8 mouse cellular contexts compared by ENCODE assay signal in genomic region chr1:91541042-91541592, GRCm38 (mm10). TPM values are rescaled to one million over a fixed set of nuclear protein-coding genes. Genes with fewer than 3 reads are reported as not detected.
DNase-seq lines count a peak whose midpoint lies in the region; ATAC-seq lines count a peak whose summit lies in the region.

No protein-coding gene starts in this region.

- peak overlapping the region; percentile 70 for H3K9ac ChIP-seq in neural tube, embryonic 11.5 days (ENCODE audit: low read length)
- peak overlapping the region; percentile 86 for H3K9ac ChIP-seq in forebrain, embryonic 12.5 days
- peak overlapping the region; percentile 80 for H3K9ac ChIP-seq in limb, embryonic 13.5 days
- H3K9ac ChIP-seq in neural tube, embryonic 12.5 days, result peak overlapping the region; percentile 79

- no peaks in the 10 kb centered on the region for H3K9me3 ChIP-seq in neural tube, embryonic 11.5 days (ENCODE audit: control insufficient read depth, low read length)
- no peaks in the 10 kb centered on the region for H3K9me3 ChIP-seq in forebrain, embryonic 12.5 days
- no peaks in the 10 kb centered on the region for H3K9me3 ChIP-seq in limb, embryonic 13.5 days
- no peaks in the 10 kb centered on the region for H3K9me3 ChIP-seq in neural tube, embryonic 12.5 days

- H3K27ac ChIP-seq in neural tube, embryonic 11.5 days (ENCODE audit: low read depth, low read length), result peak overlapping the region; percentile 34; the same call in 1 of the 2 replicates
- H3K27ac ChIP-seq in forebrain, embryonic 12.5 days, result peak overlapping the region; percentile 74
- no peak overlapping the region for H3K27ac ChIP-seq in limb, embryonic 13.5 days
- H3K27ac ChIP-seq in neural tube, embryonic 12.5 days, result no peak overlapping the region

- WGBS in neural tube, embryonic 11.5 days, result 13% methylated on average over 15 of the region's 15 CpGs
- 12% methylated on average over 15 of the region's 15 CpGs for WGBS in forebrain, embryonic 12.5 days
- 16% methylated on average over 15 of the region's 15 CpGs for WGBS in limb, embryonic 13.5 days
- 16% methylated on average over 15 of the region's 15 CpGs for WGBS in neural tube, embryonic 12.5 days

- H3K36me3 ChIP-seq in neural tube, embryonic 11.5 days (ENCODE audit: control insufficient read depth, insufficient read depth, low read length), result no peaks in the 10 kb centered on the region
- peaks cover 10% of the 10 kb centered on the region for H3K36me3 ChIP-seq in forebrain, embryonic 12.5 days (replicated peaks)
- H3K36me3 ChIP-seq in limb, embryonic 13.5 days, result peaks cover 18% of the 10 kb centered on the region
- peaks cover 17% of the 10 kb centered on the region; the same call in 1 of the 2 replicates for H3K36me3 ChIP-seq in neural tube, embryonic 12.5 days

- peak overlapping the region; percentile 83 for H3K4me3 ChIP-seq in neural tube, embryonic 11.5 days (ENCODE audit: low read depth, low read length)
- H3K4me3 ChIP-seq in forebrain, embryonic 12.5 days (replicated peaks), result peak overlapping the region; percentile 75
- H3K4me3 ChIP-seq in limb, embryonic 13.5 days, result peak overlapping the region; percentile 85
- H3K4me3 ChIP-seq in neural tube, embryonic 12.5 days, result peak overlapping the region; percentile 80

- peaks cover 15% of the 10 kb centered on the region for H3K4me1 ChIP-seq in neural tube, embryonic 11.5 days (ENCODE audit: control insufficient read depth, insufficient read depth, low read length)
- peaks cover 21% of the 10 kb centered on the region for H3K4me1 ChIP-seq in forebrain, embryonic 12.5 days
- peaks cover 18% of the 10 kb centered on the region for H3K4me1 ChIP-seq in limb, embryonic 13.5 days
- H3K4me1 ChIP-seq in neural tube, embryonic 12.5 days, result peaks cover 23% of the 10 kb centered on the region

- no peak for DNase-seq in neural tube, embryonic 11.5 days (ENCODE audit: low spot score)
- DNase-seq in neural tube, embryonic 10.5 days (ENCODE audit: extremely low spot score, low spot score), result no peak
- no peak for DNase-seq in right cerebral cortex, postnatal 36 days (ENCODE audit: low spot score in 2 of 2)
- no peak for DNase-seq in left cerebral cortex, adult 11 months (ENCODE audit: low spot score)

- peak overlapping the region; percentile 98 for H3K4me2 ChIP-seq in neural tube, embryonic 11.5 days (ENCODE audit: low read depth)
- H3K4me2 ChIP-seq in forebrain, embryonic 12.5 days, result peak overlapping the region; percentile 96
- H3K4me2 ChIP-seq in limb, embryonic 13.5 days (replicated peaks), result peak overlapping the region; percentile 99
- peak overlapping the region; percentile 98 for H3K4me2 ChIP-seq in neural tube, embryonic 12.5 days (replicated peaks)

- peaks cover 13% of the 10 kb centered on the region; the same call in 1 of the 2 replicates for H3K27me3 ChIP-seq in neural tube, embryonic 11.5 days (ENCODE audit: control insufficient read depth, insufficient read depth, low read length)
- H3K27me3 ChIP-seq in forebrain, embryonic 12.5 days, result peaks cover 31% of the 10 kb centered on the region
- H3K27me3 ChIP-seq in limb, embryonic 13.5 days, result peaks cover 38% of the 10 kb centered on the region
- H3K27me3 ChIP-seq in neural tube, embryonic 12.5 days (replicated peaks), result peaks cover 18% of the 10 kb centered on the region

- no peak for ATAC-seq in neural tube, embryonic 11.5 days (ENCODE audit: insufficient read depth, low FRiP score, low TSS enrichment)
- no peak; the same call in 1 of the 2 replicates for ATAC-seq in forebrain, embryonic 12.5 days (ENCODE audit: low FRiP score)
- ATAC-seq in limb, embryonic 13.5 days (ENCODE audit: low FRiP score, low read depth), result no peak
- no peak for ATAC-seq in neural tube, embryonic 12.5 days (ENCODE audit: low FRiP score, low read depth)
- no peak for ATAC-seq in inflammation-experienced regulatory T-cells, adult 6 months

RNA-seq across cellular contexts. Expression of gene Asb1, which starts 0.8 kb away (rescaled TPM):
- polyA plus RNA-seq in neural tube, embryonic 11.5 days (2014; fragmentation: Nextera tagmentation; extraction: Ambion mirVana), result 11.9 and 16.7 TPM in 2 replicates
- polyA plus RNA-seq in forebrain, embryonic 12.5 days (2016; fragmentation: Nextera tagmentation; extraction: Ambion mirVana), result 17.0 and 17.1 TPM in 2 replicates
- 5.5 and 6.3 TPM in 2 replicates for polyA plus RNA-seq in limb, embryonic 13.5 days (2015; fragmentation: Nextera tagmentation; extraction: Ambion mirVana)
- polyA plus RNA-seq in neural tube, embryonic 12.5 days (2016; fragmentation: Nextera tagmentation; extraction: Ambion mirVana), result 17.4 and 20.7 TPM in 2 replicates
- 1 to 10 TPM; 2.3 to 4.3 (median 3.0) TPM for polyA plus RNA-seq in inflammation-experienced regulatory T-cells, adult 6 months (2017; shearing (Covaris generic))

RNA-seq across cellular contexts. Expression of gene Traf3ip1, which starts 46.7 kb away (rescaled TPM):
- polyA plus RNA-seq in neural tube, embryonic 11.5 days (2014; fragmentation: Nextera tagmentation; extraction: Ambion mirVana), result 7.9 and 8.1 TPM in 2 replicates
- polyA plus RNA-seq in forebrain, embryonic 12.5 days (2016; fragmentation: Nextera tagmentation; extraction: Ambion mirVana), result 12.1 and 13.9 TPM in 2 replicates
- 9.6 and 10.0 TPM in 2 replicates for polyA plus RNA-seq in limb, embryonic 13.5 days (2015; fragmentation: Nextera tagmentation; extraction: Ambion mirVana)
- 11.5 and 13.9 TPM in 2 replicates for polyA plus RNA-seq in neural tube, embryonic 12.5 days (2016; fragmentation: Nextera tagmentation; extraction: Ambion mirVana)
- 1 to 10 TPM; 3.3 to 4.8 (median 3.3) TPM for polyA plus RNA-seq in inflammation-experienced regulatory T-cells, adult 6 months (2017; shearing (Covaris generic))

Comparison
In these comparisons a context has a peak if more than half of its experiments do, and no peak if none do; other contexts are left out.
1. H3K27ac ChIP-seq: peak in neural tube, embryonic 11.5 days (single experiment) and forebrain, embryonic 12.5 days (single experiment); none in limb, embryonic 13.5 days (single experiment) and neural tube, embryonic 12.5 days (single experiment).
2. Peak in every context shown above with its lines, with median percentiles within 50 percentile points of each other: H3K4me2 ChIP-seq, H3K4me3 ChIP-seq and H3K9ac ChIP-seq.